Mouse (Mus musculus) megakaryocyte, embryonic 14.5 days (primary cell): ENCODE data around the gene Itpr1.
"Not testable (repeated sequence)": the region's sequence is repeated elsewhere in the genome, so short reads cannot be mapped to it uniquely, and the experiment has no call there.

Source experiments
- FLI1 ChIP-seq: IDR thresholded peaks from 2 replicates; pipeline ENCODE4 v1.6.1; 2012; ENCODE audit warnings: low read length, inconsistent platforms, mixed read lengths
- GATA1 ChIP-seq: IDR thresholded peaks from 3 replicates; pipeline ENCODE4 v1.6.1; 2012; ENCODE audit warnings: mixed read lengths, low read length, inconsistent platforms, borderline replicate concordance

DNA sequence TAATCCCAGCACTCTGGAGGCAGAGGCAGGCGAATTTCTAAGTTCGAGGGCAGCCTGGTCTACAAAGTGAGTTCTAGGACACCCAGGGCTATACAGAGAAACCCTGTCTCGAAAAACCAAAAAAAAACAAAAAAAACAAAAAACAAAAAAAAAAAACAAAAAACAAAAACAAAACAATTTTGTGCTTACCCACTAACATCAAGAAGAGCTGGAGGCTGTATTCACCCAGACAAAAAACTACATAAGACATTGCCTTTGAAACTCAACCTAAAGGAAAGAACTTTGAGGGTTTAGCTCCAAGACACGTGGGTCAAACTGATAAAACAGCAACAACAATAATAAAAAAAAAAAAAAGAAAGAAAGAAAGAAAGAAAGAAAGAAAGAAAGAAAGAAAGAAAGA lies 346.3 kb downstream of the Itpr1 start:
- not testable (repeated sequence) for TF ChIP-seq GATA1, FLI1
